Mouse (Mus musculus): ENCODE measurements around the gene Prkab2. TPM values are rescaled to one million over a fixed set of nuclear protein-coding genes. Genes with fewer than 3 reads are reported as not detected.

The Prkab2 gene
- polyA plus RNA-seq, 1 experiment from 2014 or later = 17.5 TPM

GRCm38 (mm10) chr3:97681321-97682158 lies 23.5 kb downstream of the Prkab2 start:
- peak; percentile 77 for ATAC-seq
- peak overlapping the region; percentile 87 for H3K4me2 ChIP-seq (ENCODE audit: low read length)
- H3K9me3 ChIP-seq (ENCODE audit: control insufficient read depth, low read length) = no peaks in the 10 kb centered on the region
- peak overlapping the region; percentile 43 for H3K4me3 ChIP-seq (ENCODE audit: low read length)
- H3K9ac ChIP-seq (ENCODE audit: low read depth, low read length) = peak overlapping the region; percentile 65
- no peaks in the 10 kb centered on the region for H3K36me3 ChIP-seq (ENCODE audit: control insufficient read depth, insufficient read depth, low read length)
- peak overlapping the region; percentile 55 for H3K27ac ChIP-seq (ENCODE audit: low read depth, low read length)
- H3K27me3 ChIP-seq (replicated peaks; ENCODE audit: control insufficient read depth, insufficient read depth, low read length) = no peaks in the 10 kb centered on the region; the same call in 1 of the 2 replicates
- WGBS = under 1% methylated on average over 33 of the region's 33 CpGs
- peaks cover 15% of the 10 kb centered on the region for H3K4me1 ChIP-seq (ENCODE audit: control insufficient read depth, insufficient read depth, low read depth, low read length)

- no peak for ATAC-seq
- Histone ChIP-seq H3K9ac (ENCODE audit: low read depth, low read length) (0 out of 2 replicates have a peak overlapping the region, but pooled peaks have one; percentile 7), H3K27ac (ENCODE audit: low read depth, low read length) (no peak overlapping the region), H3K4me2 (ENCODE audit: low read length) (peak overlapping the region; percentile 87), H3K4me1 (ENCODE audit: control insufficient read depth, insufficient read depth, low read depth, low read length) (peaks cover 15% of the 10 kb centered on the region), H3K4me3 (ENCODE audit: low read length) (peak overlapping the region; percentile 43), H3K36me3 (ENCODE audit: control insufficient read depth, insufficient read depth, low read length) (no peaks in the 10 kb centered on the region), H3K27me3 (replicated peaks; ENCODE audit: control insufficient read depth, insufficient read depth, low read length) (no peaks in the 10 kb centered on the region; the same call in 1 of the 2 replicates), H3K9me3 (ENCODE audit: control insufficient read depth, low read length) (no peaks in the 10 kb centered on the region)
- 2% methylated on average over 11 of the region's 11 CpGs for WGBS
Observed at GRCm38 (mm10) chr3:97682159-97682502, 24.1 kb downstream of the Prkab2 start.

- H3K4me1 ChIP-seq (ENCODE audit: control insufficient read depth, insufficient read depth, low read depth, low read length) = peaks cover 15% of the 10 kb centered on the region
- no peaks in the 10 kb centered on the region; the same call in 1 of the 2 replicates for H3K27me3 ChIP-seq (replicated peaks; ENCODE audit: control insufficient read depth, insufficient read depth, low read length)
- H3K4me2 ChIP-seq (ENCODE audit: low read length) = peak overlapping the region; percentile 87
- WGBS = 24% methylated on average over 5 of the region's 5 CpGs
- no peaks in the 10 kb centered on the region for H3K36me3 ChIP-seq (ENCODE audit: control insufficient read depth, insufficient read depth, low read length)
- H3K9me3 ChIP-seq (ENCODE audit: control insufficient read depth, low read length) = no peaks in the 10 kb centered on the region
- no peak overlapping the region for H3K9ac ChIP-seq (ENCODE audit: low read depth, low read length)
- no peak overlapping the region for H3K27ac ChIP-seq (ENCODE audit: low read depth, low read length)
- ATAC-seq = no peak
- no peak overlapping the region for H3K4me3 ChIP-seq (ENCODE audit: low read length)
Observed at GRCm38 (mm10) chr3:97682576-97682975, 24.6 kb downstream of the Prkab2 start.

DNA sequence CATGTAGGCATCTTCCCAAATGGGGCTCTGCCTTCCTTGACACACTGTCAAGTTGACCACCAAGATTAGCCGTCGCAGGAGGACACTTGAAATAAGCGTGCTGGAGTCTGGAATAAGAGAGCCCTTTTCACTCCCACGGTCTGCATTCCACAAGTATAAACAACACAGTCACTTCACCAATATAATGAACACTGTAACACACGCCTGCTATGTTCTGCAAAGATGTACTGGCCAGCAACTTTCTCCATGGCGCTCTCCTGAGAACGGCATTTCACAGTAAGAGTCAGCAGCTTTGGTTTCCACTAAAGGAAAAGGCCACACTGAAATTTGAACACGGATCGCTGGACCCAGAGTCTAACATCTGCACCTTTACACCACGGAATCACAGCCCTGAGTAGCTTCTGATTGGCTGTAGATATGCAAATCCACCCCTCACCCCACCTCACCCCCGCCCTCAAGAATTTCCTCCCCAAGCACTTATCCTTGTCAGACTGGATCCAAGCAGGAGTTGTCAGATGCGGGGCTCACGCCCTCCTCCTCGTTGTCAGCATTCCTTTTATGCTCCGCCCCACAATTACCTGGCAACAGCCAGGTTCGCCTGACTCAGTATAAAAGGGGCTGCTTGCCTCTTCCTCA lies 25.7 kb downstream of the Prkab2 start:
- no peak overlapping the region for H3K27ac ChIP-seq (ENCODE audit: low read depth, low read length)
- peaks cover 15% of the 10 kb centered on the region for H3K4me1 ChIP-seq (ENCODE audit: control insufficient read depth, insufficient read depth, low read depth, low read length)
- no peaks in the 10 kb centered on the region; the same call in 1 of the 2 replicates for H3K27me3 ChIP-seq (replicated peaks; ENCODE audit: control insufficient read depth, insufficient read depth, low read length)
- no peaks in the 10 kb centered on the region for H3K9me3 ChIP-seq (ENCODE audit: control insufficient read depth, low read length)
- peak; percentile 22; the same call in 1 of the 2 replicates for ATAC-seq
- H3K4me2 ChIP-seq (ENCODE audit: low read length) = 0 out of 2 replicates have a peak overlapping the region, but pooled peaks have one; percentile 19
- WGBS = 4% methylated on average over 16 of the region's 16 CpGs
- no peak overlapping the region for H3K4me3 ChIP-seq (ENCODE audit: low read length)
- H3K9ac ChIP-seq (ENCODE audit: low read depth, low read length) = no peak overlapping the region
- no peaks in the 10 kb centered on the region for H3K36me3 ChIP-seq (ENCODE audit: control insufficient read depth, insufficient read depth, low read length)

GRCm38 (mm10) chr3:97686372-97687117 lies 28.6 kb downstream of the Prkab2 start:
- WGBS = 78% methylated on average over 4 of the region's 4 CpGs
- ATAC-seq = no peak
- H3K9ac ChIP-seq (ENCODE audit: low read depth, low read length) = no peak overlapping the region

GRCm38 (mm10) chr3:97689289-97689688 lies 31.3 kb downstream of the Prkab2 start:
- no peak for ATAC-seq
- WGBS = 85% methylated on average over 2 of the region's 2 CpGs
- H3K4me1 ChIP-seq (ENCODE audit: control insufficient read depth, insufficient read depth, low read depth, low read length) = no peaks in the 10 kb centered on the region
- peaks cover 28% of the 10 kb centered on the region for H3K36me3 ChIP-seq (ENCODE audit: control insufficient read depth, insufficient read depth, low read length)
- H3K9me3 ChIP-seq (ENCODE audit: control insufficient read depth, low read length) = no peaks in the 10 kb centered on the region
- H3K27ac ChIP-seq (ENCODE audit: low read depth, low read length) = no peak overlapping the region
- H3K27me3 ChIP-seq (replicated peaks; ENCODE audit: control insufficient read depth, insufficient read depth, low read length) = no peaks in the 10 kb centered on the region
- H3K4me3 ChIP-seq (ENCODE audit: low read length) = no peak overlapping the region
- no peak overlapping the region for H3K4me2 ChIP-seq (ENCODE audit: low read length)
- no peak overlapping the region for H3K9ac ChIP-seq (ENCODE audit: low read depth, low read length)

More at GRCm38 (mm10) chr3:97686372-97687117, 28.6 kb downstream of the Prkab2 start:
- H3K4me2 ChIP-seq (ENCODE audit: low read length) = no peak overlapping the region
- no peaks in the 10 kb centered on the region for H3K9me3 ChIP-seq (ENCODE audit: control insufficient read depth, low read length)
- no peak overlapping the region for H3K4me3 ChIP-seq (ENCODE audit: low read length)
- H3K27ac ChIP-seq (ENCODE audit: low read depth, low read length) = no peak overlapping the region
- H3K36me3 ChIP-seq (ENCODE audit: control insufficient read depth, insufficient read depth, low read length) = peaks cover 16% of the 10 kb centered on the region
- H3K4me1 ChIP-seq (ENCODE audit: control insufficient read depth, insufficient read depth, low read depth, low read length) = peaks cover 7% of the 10 kb centered on the region
- no peaks in the 10 kb centered on the region; the same call in 1 of the 2 replicates for H3K27me3 ChIP-seq (replicated peaks; ENCODE audit: control insufficient read depth, insufficient read depth, low read length)

- no peaks in the 10 kb centered on the region for H3K4me1 ChIP-seq (ENCODE audit: control insufficient read depth, insufficient read depth, low read depth, low read length)
- H3K9me3 ChIP-seq (ENCODE audit: control insufficient read depth, low read length) = no peaks in the 10 kb centered on the region
- no peak overlapping the region for H3K4me2 ChIP-seq (ENCODE audit: low read length)
- no peak overlapping the region for H3K4me3 ChIP-seq (ENCODE audit: low read length)
- H3K27ac ChIP-seq (ENCODE audit: low read depth, low read length) = no peak overlapping the region
- H3K9ac ChIP-seq (ENCODE audit: low read depth, low read length) = no peak overlapping the region
- WGBS = 69% methylated on average over 7 of the region's 7 CpGs
- peaks cover 36% of the 10 kb centered on the region for H3K36me3 ChIP-seq (ENCODE audit: control insufficient read depth, insufficient read depth, low read length)
- 0 out of 2 replicates have a peak, but pooled peaks have one; percentile 43 for ATAC-seq
- no peaks in the 10 kb centered on the region for H3K27me3 ChIP-seq (replicated peaks; ENCODE audit: control insufficient read depth, insufficient read depth, low read length)
Observed at GRCm38 (mm10) chr3:97690590-97690989, 32.6 kb downstream of the Prkab2 start.

DNA sequence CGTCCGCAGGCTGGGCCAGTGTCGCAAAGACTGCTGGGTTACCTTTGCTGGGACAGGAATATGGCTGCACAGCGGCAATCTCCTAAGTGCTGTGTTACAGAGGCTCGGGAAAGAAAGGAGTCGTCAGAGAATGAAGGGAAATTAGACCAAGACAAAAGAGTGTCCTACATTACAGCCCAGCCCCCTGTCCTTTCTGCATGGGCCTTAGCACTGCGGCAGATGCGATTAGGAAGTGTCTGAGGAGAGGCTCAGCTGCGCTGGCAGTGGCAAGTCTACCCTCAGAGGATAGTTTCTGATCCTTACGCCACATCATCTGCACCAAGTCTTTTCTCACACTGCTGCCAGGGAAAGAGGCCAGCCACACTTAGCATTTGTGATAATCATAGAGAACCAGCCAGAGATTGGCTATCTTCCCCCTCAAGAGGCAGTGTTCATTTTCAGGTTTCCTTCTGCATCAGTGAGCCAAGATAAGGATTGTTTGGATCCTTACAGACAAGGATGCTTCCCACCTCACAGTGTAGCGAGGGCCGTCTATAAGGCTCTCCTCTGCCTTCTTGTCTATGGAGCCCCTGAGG lies 33.5 kb downstream of the Prkab2 start:
- no peaks in the 10 kb centered on the region for H3K9me3 ChIP-seq (ENCODE audit: control insufficient read depth, low read length)
- H3K4me2 ChIP-seq (ENCODE audit: low read length) = no peak overlapping the region
- H3K27ac ChIP-seq (ENCODE audit: low read depth, low read length) = no peak overlapping the region
- no peaks in the 10 kb centered on the region for H3K27me3 ChIP-seq (replicated peaks; ENCODE audit: control insufficient read depth, insufficient read depth, low read length)
- no peak overlapping the region for H3K9ac ChIP-seq (ENCODE audit: low read depth, low read length)
- H3K4me1 ChIP-seq (ENCODE audit: control insufficient read depth, insufficient read depth, low read depth, low read length) = no peaks in the 10 kb centered on the region
- peak; percentile 38; the same call in 1 of the 2 replicates for ATAC-seq
- 61% methylated on average over 12 of the region's 12 CpGs for WGBS
- peaks cover 41% of the 10 kb centered on the region for H3K36me3 ChIP-seq (ENCODE audit: control insufficient read depth, insufficient read depth, low read length)
- H3K4me3 ChIP-seq (ENCODE audit: low read length) = no peak overlapping the region
